Mouse (Mus musculus) lung, embryonic 16.5 days (tissue): ENCODE measurements around the gene Pygm. TPM values are rescaled to one million over a fixed set of nuclear protein-coding genes. Genes with fewer than 3 reads are reported as not detected.

Experiments used
- ATAC-seq: fragments of 200-750 bp; cut with Nextera tagmentation; 2 replicates; pipeline ENCODE4 v1.8.0; 2017; ENCODE audit warnings: low read depth, mild to moderate bottlenecking, moderate library complexity
- H3K27ac ChIP-seq: fragments of 300-500 bp; sonication (generic); 2 replicates; pipeline ENCODE4 v1.5.1; 2014; ENCODE audit warnings: mild to moderate bottlenecking, control low read depth, low read length
- H3K27me3 ChIP-seq: fragments of 300-500 bp; sonication (generic); 2 replicates; pipeline ENCODE4 v1.6.1; 2014; ENCODE audit warnings: low read depth, low read length, mixed read lengths; ENCODE audit not compliant: control insufficient read depth, insufficient read depth
- H3K36me3 ChIP-seq: fragments of 300-500 bp; sonication (generic); 2 replicates; pipeline ENCODE4 v1.6.1; 2014; ENCODE audit warnings: low read length; ENCODE audit not compliant: control insufficient read depth, insufficient read depth
- H3K4me1 ChIP-seq: fragments of 300-500 bp; sonication (generic); replicated peaks from 2 replicates; pipeline ENCODE4 v1.6.1; 2014; ENCODE audit warnings: low read length, mixed read lengths; ENCODE audit not compliant: control insufficient read depth, insufficient read depth
- H3K4me2 ChIP-seq: fragments of 300-500 bp; sonication (generic); 2 replicates; pipeline ENCODE4 v1.6.1; 2014; ENCODE audit warnings: low read depth, low read length, control low read depth
- H3K4me3 ChIP-seq: fragments of 300-500 bp; sonication (generic); 2 replicates; pipeline ENCODE4 v1.5.1; 2014; ENCODE audit warnings: mild to moderate bottlenecking, low read length, control low read depth
- H3K9ac ChIP-seq: fragments of 300-500 bp; sonication (generic); 2 replicates; pipeline ENCODE4 v1.6.1; 2014; ENCODE audit warnings: low read length, control low read depth
- H3K9me3 ChIP-seq: fragments of 300-500 bp; sonication (generic); 2 replicates; pipeline ENCODE4 v1.6.1; 2016; ENCODE audit warnings: low read length; ENCODE audit not compliant: control insufficient read depth
- WGBS: fragments of 180-500 bp; shearing (Covaris S2); extraction: QIAGEN DNeasy Blood & Tissue Kit; methylation state at CpG from one replicate; pipeline ENCODE4 v1.1.7; 2014; 5-methylcytosine and 5-hydroxymethylcytosine counted together
- polyA plus RNA-seq: library from polyadenylated mRNA; unstranded; fragments of >200 nt; fragmentation: Nextera tagmentation; extraction: Ambion mirVana; gene quantifications from 2 replicates; pipeline ENCODE4 v1.2.1, GENCODE M21; 2015

The Pygm gene
- polyA plus RNA-seq, 1 experiment from 2014 or later: 28.6 TPM

DNA sequence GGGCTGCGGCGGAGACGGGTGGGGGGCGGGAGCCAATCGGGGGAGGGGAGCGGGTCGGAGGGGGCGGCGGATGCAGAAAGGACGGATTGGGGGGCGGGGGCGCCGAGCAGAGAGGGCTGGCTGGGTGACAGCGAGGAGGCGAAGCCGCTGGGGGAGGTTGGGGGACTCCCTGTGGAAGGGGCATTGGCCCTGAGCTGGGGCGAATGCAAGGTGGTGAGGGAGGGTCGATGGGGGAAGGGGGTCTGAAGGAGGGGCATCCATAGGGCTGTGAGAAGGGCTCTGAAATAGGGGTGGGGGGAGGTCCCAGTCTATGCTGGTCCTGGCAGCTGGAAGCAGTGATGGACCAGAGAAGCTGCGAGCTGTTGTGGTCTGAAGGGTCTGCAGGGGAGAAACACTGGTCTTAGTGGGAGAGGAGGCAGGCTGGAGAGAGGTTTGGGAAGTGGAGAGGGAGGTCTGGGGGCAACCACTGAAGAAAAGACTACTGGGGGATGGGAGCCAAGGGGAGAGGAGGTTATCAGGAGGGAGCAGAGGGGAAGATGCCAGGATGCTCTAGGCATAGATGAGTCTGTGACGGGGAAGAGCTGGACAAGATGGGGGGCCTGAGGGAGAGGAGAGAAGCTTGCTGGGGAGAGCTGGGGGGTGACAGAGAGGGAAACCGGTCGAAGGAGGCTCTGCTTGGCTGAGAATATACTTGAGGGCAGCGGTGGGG, 34.9 kb downstream of the Pygm start:
- no peak for ATAC-seq
- Histone ChIP-seq H3K9ac (no peak overlapping the region), H3K27me3 (peaks cover 42% of the 10 kb centered on the region), H3K36me3 (no peaks in the 10 kb centered on the region), H3K9me3 (no peaks in the 10 kb centered on the region), H3K4me3 (peak overlapping the region; percentile 49), H3K4me2 (peak overlapping the region; percentile 97), H3K27ac (no peak overlapping the region), H3K4me1 (peaks cover 7% of the 10 kb centered on the region)
- 15% methylated on average over 12 of the region's 23 CpGs for WGBS

DNA sequence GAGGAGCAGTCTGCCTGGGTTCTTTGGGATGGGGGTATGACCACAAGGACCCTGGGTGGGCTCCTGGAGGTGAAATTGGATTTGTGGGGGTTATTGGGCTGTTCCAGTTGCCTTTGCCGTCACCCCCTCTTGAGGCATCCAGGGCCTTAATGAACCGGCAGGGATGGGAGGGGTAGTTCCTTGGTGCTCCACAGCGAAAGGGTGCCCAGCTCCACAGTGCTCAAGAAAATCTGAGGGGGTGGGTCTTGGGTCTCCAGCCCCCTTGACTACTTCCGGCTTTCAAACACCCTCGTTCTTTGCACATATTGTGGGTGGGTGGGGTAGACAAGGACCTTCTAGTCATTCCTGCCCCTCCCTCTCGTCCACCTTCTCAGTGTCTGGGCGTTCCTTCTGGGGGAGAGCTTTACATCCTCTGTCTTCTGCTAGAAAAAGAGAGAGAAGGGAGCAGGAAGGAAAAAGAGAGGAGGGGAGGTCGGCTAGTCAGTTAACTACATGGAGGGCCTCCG, 35.7 kb downstream of the Pygm start:
- H3K27ac ChIP-seq: no peak overlapping the region
- H3K4me3 ChIP-seq: no peak overlapping the region
- H3K9ac ChIP-seq: no peak overlapping the region
- ATAC-seq: no peak
- 42% methylated on average over 9 of the region's 9 CpGs for WGBS
- H3K9me3 ChIP-seq: no peaks in the 10 kb centered on the region
- H3K4me1 ChIP-seq: peaks cover 7% of the 10 kb centered on the region
- no peaks in the 10 kb centered on the region for H3K36me3 ChIP-seq
- H3K4me2 ChIP-seq: no peak overlapping the region
- peaks cover 45% of the 10 kb centered on the region for H3K27me3 ChIP-seq

DNA sequence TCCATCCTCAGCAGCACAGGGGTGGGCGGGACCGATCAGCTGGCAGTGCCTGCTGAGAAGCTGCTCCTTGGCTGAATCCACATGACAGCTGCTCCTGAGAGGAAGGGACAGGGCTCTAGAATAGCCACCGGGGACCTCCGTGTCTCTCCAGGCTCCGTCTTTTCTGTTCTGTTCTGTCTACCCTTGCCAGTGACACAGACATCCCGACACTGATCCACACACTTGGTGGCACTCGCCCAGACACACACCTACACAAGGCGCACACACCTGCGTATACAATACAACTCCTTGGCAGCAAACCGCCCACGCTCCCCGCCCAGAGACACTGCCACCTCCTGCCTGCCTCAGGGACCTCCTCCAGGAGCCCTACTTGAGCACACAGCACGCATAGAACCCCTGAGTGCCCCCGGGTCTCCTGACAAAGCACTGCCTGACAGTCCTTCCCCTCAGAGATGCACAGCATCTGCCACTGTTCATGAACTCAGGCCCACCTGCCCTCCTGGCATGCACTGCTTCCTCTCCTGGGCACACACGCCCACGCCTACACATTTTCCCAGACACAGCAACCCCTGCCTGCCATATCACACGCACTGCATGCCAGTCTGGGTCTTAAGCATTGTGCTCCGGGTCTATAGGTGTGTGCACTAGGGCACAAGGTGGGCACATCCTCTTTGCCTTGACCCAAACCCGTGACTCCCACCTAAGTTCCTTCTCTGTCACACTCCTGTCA, 36.4 kb downstream of the Pygm start:
- Histone ChIP-seq H3K4me2 (no peak overlapping the region), H3K9me3 (no peaks in the 10 kb centered on the region), H3K27me3 (peaks cover 45% of the 10 kb centered on the region), H3K9ac (no peak overlapping the region), H3K4me1 (peaks cover 7% of the 10 kb centered on the region), H3K4me3 (no peak overlapping the region), H3K27ac (no peak overlapping the region), H3K36me3 (no peaks in the 10 kb centered on the region)
- ATAC-seq: no peak
- 48% methylated on average over 19 of the region's 19 CpGs for WGBS

DNA sequence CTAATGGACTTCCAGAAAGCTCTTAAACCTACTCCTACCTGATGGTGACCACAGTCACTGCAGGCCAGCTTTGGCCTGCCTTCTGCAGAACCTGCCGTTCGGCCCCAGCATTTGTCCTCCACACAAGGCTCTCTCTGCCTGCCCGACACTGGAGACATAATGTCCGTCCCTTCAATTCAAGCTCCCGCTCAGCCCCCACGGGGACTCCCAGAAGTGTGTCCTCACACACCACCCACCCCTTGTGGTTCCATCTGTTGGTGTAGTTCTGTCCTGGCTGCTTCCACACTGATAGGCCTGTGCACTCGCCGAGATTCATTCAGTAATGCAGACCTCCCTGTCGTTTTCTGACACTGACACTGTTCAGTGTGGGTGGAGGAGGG, 37.0 kb downstream of the Pygm start:
- Histone ChIP-seq H3K4me3 (no peak overlapping the region), H3K4me2 (no peak overlapping the region), H3K27me3 (peaks cover 51% of the 10 kb centered on the region), H3K4me1 (peaks cover 7% of the 10 kb centered on the region), H3K27ac (no peak overlapping the region), H3K36me3 (no peaks in the 10 kb centered on the region), H3K9ac (no peak overlapping the region), H3K9me3 (no peaks in the 10 kb centered on the region)
- 76% methylated on average over 9 of the region's 9 CpGs for WGBS
- ATAC-seq: no peak

DNA sequence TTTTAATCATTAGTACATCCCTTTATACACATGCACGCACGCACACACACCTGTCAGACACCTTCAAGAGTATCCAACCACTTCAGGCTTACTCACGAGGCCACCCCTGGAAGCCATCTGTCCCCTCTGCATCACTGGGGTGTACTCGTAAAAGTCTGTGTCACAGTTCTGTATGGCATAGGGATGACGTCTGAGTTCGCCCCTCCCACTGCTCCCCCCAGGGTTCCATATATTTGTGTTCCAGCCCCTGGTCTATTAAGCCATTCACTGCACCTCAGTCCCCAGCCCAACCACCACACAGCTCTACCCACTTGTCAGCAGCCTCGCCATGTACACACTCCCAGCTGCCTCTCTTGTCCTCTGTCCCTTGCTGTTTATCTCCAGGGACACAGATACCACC, 37.8 kb downstream of the Pygm start:
- no peak overlapping the region for H3K27ac ChIP-seq
- 41% methylated on average over 7 of the region's 7 CpGs for WGBS

DNA sequence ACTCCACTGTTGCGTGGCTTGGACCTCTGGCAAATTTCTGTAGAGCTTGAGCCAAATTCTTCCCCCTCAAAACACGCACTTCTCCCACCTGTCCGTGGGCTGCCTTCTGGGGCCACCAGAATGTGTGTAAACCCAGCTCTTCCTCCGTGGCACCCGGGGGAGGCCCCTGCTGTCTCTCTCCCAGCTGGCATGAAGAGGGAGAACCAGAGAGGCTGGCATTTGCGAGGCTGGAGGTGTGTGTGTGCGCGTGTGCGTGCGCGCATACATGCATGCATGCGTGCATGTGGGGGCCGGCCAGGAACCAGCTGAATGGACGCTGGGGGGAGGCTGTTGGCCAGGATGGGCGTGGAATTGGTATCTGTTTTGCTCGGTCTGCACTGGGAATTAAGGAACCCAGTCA, 39.0 kb downstream of the Pygm start:
- 72% methylated on average over 16 of the region's 16 CpGs for WGBS
- H3K9ac ChIP-seq: no peak overlapping the region

More for the DNA sequence above, 37.8 kb downstream of the Pygm start:
- Histone ChIP-seq H3K4me3 (no peak overlapping the region), H3K9me3 (no peaks in the 10 kb centered on the region), H3K36me3 (no peaks in the 10 kb centered on the region), H3K9ac (no peak overlapping the region), H3K4me1 (peaks cover 7% of the 10 kb centered on the region), H3K4me2 (no peak overlapping the region), H3K27me3 (peaks cover 58% of the 10 kb centered on the region)
- ATAC-seq: no peak

DNA sequence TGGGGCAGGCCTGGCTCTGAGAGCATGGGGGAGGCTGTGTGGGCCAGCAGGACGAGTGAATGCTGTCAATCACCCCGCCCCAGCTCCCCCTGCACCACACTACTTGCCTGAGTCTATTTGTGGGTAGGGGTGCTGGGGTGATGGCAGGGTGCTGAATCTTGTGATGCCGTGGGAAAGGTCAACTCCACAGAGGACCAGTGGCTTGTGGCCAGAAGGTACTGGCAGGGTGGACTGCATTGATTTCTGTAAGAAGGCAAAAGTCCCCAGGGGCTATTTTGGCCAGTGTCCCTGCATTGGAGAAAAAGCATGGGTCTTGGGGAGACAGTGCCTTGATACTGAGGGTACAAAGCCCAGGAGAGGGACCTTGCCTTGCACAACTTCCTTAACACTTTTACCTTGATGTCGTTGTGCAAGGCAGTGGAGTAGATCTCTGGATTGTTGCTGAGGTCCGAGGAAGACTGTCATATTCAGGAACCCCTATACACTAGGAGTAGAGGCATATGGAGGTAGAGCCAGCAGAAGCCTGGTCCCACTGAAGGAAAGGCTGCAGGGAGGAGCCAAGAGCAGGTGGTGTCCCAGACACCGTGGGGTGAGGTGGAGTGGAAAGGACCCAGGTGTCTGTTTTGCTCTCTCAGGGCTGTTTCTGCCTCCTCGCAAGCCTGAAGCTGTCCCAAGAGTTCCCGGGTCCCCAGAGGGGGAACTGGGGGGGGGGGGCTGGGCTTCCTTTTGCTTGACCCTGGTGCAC, 40.1 kb downstream of the Pygm start:
- WGBS: 59% methylated on average over 8 of the region's 8 CpGs

More for the DNA sequence above, 39.0 kb downstream of the Pygm start:
- ATAC-seq: no peak
- Histone ChIP-seq H3K4me1 (peaks cover 13% of the 10 kb centered on the region), H3K4me2 (no peak overlapping the region), H3K36me3 (no peaks in the 10 kb centered on the region), H3K27ac (no peak overlapping the region), H3K9me3 (no peaks in the 10 kb centered on the region), H3K27me3 (peaks cover 62% of the 10 kb centered on the region), H3K4me3 (no peak overlapping the region)

DNA sequence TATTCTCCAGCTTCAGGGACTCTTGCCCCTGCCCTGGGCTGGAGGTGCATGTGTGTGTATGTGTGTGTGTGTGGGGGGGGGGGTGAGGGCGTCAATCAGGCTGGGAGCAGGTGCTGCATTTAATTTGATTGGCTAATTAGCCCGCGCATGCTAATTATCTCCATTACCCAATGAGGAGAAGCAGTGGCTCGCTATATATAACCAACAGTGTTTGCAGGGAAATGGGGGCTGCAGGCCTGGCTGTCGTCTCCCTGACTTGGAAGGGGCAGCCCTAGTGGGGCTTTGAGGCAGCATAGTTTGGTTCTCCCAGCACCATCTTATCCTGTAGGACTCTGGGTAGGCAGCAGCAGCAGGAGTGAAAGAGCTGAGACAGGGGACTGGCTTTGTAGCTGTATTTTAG, 41.4 kb downstream of the Pygm start:
- H3K4me1 ChIP-seq: peaks cover 13% of the 10 kb centered on the region
- peaks cover 62% of the 10 kb centered on the region for H3K27me3 ChIP-seq
- no peak overlapping the region for H3K4me3 ChIP-seq
- no peak overlapping the region for H3K9ac ChIP-seq
- WGBS: 43% methylated on average over 5 of the region's 5 CpGs
- H3K27ac ChIP-seq: no peak overlapping the region
- ATAC-seq: no peak
- H3K4me2 ChIP-seq: no peak overlapping the region
- no peaks in the 10 kb centered on the region for H3K9me3 ChIP-seq
- H3K36me3 ChIP-seq: no peaks in the 10 kb centered on the region

More for the DNA sequence above, 40.1 kb downstream of the Pygm start:
- no peaks in the 10 kb centered on the region for H3K9me3 ChIP-seq
- peaks cover 62% of the 10 kb centered on the region for H3K27me3 ChIP-seq
- H3K9ac ChIP-seq: no peak overlapping the region
- H3K4me2 ChIP-seq: no peak overlapping the region
- ATAC-seq: no peak
- H3K27ac ChIP-seq: no peak overlapping the region
- no peaks in the 10 kb centered on the region for H3K36me3 ChIP-seq
- no peak overlapping the region for H3K4me3 ChIP-seq
- H3K4me1 ChIP-seq: peaks cover 13% of the 10 kb centered on the region
